Mouse (Mus musculus) intestine, embryonic 14.5 days (tissue): ENCODE results near the gene Pla2g4d. TPM values are rescaled to one million over a fixed set of nuclear protein-coding genes. Genes with fewer than 3 reads are reported as not detected.

Experiments used
- ATAC-seq: fragments of 200-750 bp; cut with Nextera tagmentation; replicated peaks from 2 replicates; pipeline ENCODE4 v1.8.0; 2017; ENCODE audit warnings: low read depth, moderate number of reproducible peaks, moderate TSS enrichment, moderate library complexity; ENCODE audit not compliant: low FRiP score, low TSS enrichment
- DNase-seq: peaks from one replicate; pipeline ENCODE4 v3.0.0-alpha.2; 2018; ENCODE audit warnings: low spot score
- H3K27ac ChIP-seq: fragments of 300-500 bp; sonication (generic); 2 replicates; pipeline ENCODE4 v1.5.1; 2014; ENCODE audit warnings: low read depth, mild to moderate bottlenecking, control low read depth
- H3K27me3 ChIP-seq: fragments of 300-500 bp; sonication (generic); replicated peaks from 2 replicates; pipeline ENCODE4 v1.6.1; 2014; ENCODE audit warnings: low read length, control low read depth; ENCODE audit not compliant: control insufficient read depth, insufficient read depth
- H3K36me3 ChIP-seq: fragments of 300-500 bp; sonication (generic); 2 replicates; pipeline ENCODE4 v1.6.1; 2014; ENCODE audit warnings: low read length, control low read depth; ENCODE audit not compliant: control insufficient read depth, insufficient read depth
- H3K4me1 ChIP-seq: fragments of 300-500 bp; sonication (generic); replicated peaks from 2 replicates; pipeline ENCODE4 v1.6.1; 2014; ENCODE audit warnings: low read length, control low read depth, mixed read lengths; ENCODE audit not compliant: control insufficient read depth, insufficient read depth
- H3K4me2 ChIP-seq: fragments of 300-500 bp; sonication (generic); 2 replicates; pipeline ENCODE4 v1.6.1; 2014; ENCODE audit warnings: low read length
- H3K4me3 ChIP-seq: fragments of 300-500 bp; sonication (generic); 2 replicates; pipeline ENCODE4 v1.5.1; 2014; ENCODE audit warnings: low read depth, low read length, control low read depth, mixed read lengths
- H3K9ac ChIP-seq: fragments of 300-500 bp; sonication (generic); 2 replicates; pipeline ENCODE4 v1.6.1; 2014; ENCODE audit warnings: mild to moderate bottlenecking, low read length
- H3K9me3 ChIP-seq: fragments of 300-500 bp; sonication (generic); 2 replicates; pipeline ENCODE4 v1.6.1; 2016; ENCODE audit warnings: low read length, control low read depth; ENCODE audit not compliant: control insufficient read depth
- WGBS: fragments of 180-500 bp; shearing (Covaris S2); extraction: QIAGEN DNeasy Blood & Tissue Kit; methylation state at CpG from one replicate; pipeline ENCODE4 v1.1.7; 2014; 5-methylcytosine and 5-hydroxymethylcytosine counted together
- polyA plus RNA-seq: library from polyadenylated mRNA; unstranded; fragments of >200 nt; fragmentation: Nextera tagmentation; extraction: Ambion mirVana; gene quantifications from 2 replicates; pipeline ENCODE4 v1.2.1, GENCODE M21; 2014

Gene Pla2g4d
- polyA plus RNA-seq, 1 experiment from 2014 or later: 0.04 TPM

GRCm38 (mm10) chr2:120279961-120280360 lies 9.0 kb downstream of the Pla2g4d start:
- no peak overlapping the region for H3K4me2 ChIP-seq
- 13% methylated on average over 8 of the region's 8 CpGs for WGBS
- ATAC-seq (no peak), DNase-seq (peak; percentile 81)
- H3K9ac ChIP-seq: no peak overlapping the region
- H3K27ac ChIP-seq: no peak overlapping the region
- H3K4me3 ChIP-seq: no peak overlapping the region
- no peaks in the 10 kb centered on the region for H3K36me3 ChIP-seq
- H3K9me3 ChIP-seq: no peaks in the 10 kb centered on the region
- no peaks in the 10 kb centered on the region for H3K4me1 ChIP-seq
- H3K27me3 ChIP-seq: no peaks in the 10 kb centered on the region

DNA sequence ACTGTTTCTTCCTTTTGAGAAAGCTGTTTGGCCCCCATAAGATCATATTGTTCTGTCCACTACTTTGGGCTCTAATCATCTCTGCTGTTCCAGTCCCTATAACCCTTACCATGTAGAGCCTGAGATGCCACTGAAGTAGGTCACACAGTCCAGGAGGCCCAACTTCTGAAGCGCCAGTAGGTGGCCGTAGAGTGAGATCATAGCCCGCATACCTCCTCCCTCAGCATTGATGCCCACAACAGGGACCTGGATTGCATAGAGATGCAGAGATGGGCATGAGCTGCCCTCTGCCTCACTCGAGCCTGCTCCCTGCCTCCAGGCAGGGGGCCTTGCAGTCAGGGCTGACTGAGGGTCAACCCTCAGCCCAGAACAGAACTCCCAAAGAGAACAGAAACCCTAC lies 12.0 kb downstream of the Pla2g4d start:
- Histone ChIP-seq H3K36me3 (no peaks in the 10 kb centered on the region), H3K4me2 (no peak overlapping the region), H3K27ac (no peak overlapping the region), H3K4me3 (no peak overlapping the region), H3K9me3 (no peaks in the 10 kb centered on the region), H3K4me1 (no peaks in the 10 kb centered on the region), H3K9ac (no peak overlapping the region), H3K27me3 (no peaks in the 10 kb centered on the region)
- ATAC-seq: no peak
- WGBS: 77% methylated on average over 4 of the region's 4 CpGs
- no peak for DNase-seq

- Histone ChIP-seq H3K4me1 (no peaks in the 10 kb centered on the region), H3K27me3 (no peaks in the 10 kb centered on the region), H3K9me3 (no peaks in the 10 kb centered on the region), H3K27ac (no peak overlapping the region), H3K9ac (no peak overlapping the region), H3K4me2 (peak overlapping the region; percentile 32), H3K36me3 (no peaks in the 10 kb centered on the region), H3K4me3 (no peak overlapping the region)
- ATAC-seq (peak; percentile 43; the same call in 1 of the 2 replicates), DNase-seq (peak; percentile 72)
- 5% methylated on average over 9 of the region's 9 CpGs for WGBS
These were observed 20.4 kb downstream of the Pla2g4d start for GRCm38 (mm10) chr2:120268635-120269034.

DNA sequence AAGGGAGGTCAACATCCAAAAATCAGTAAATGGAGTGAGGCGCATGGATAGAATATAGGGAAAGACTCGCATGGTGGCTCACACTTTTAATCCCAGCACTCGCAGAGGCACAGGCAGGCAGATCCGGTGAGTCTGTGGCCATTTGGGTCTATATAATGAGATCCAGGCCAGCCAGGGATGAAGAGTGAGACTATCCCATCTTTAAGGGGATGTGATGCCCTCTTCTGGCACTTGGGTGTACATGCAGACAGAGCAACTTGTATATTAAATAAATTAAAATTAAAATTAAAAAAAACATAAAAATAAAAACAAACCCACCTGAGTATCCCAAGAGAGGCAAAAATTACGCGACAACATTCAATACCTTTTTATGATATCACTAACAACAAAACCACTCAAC lies 23.5 kb downstream of the Pla2g4d start:
- Histone ChIP-seq H3K4me2 (no peak overlapping the region), H3K36me3 (no peaks in the 10 kb centered on the region), H3K4me1 (no peaks in the 10 kb centered on the region), H3K9me3 (no peaks in the 10 kb centered on the region), H3K4me3 (no peak overlapping the region), H3K27me3 (no peaks in the 10 kb centered on the region), H3K9ac (no peak overlapping the region), H3K27ac (no peak overlapping the region)
- 77% methylated on average over 6 of the region's 6 CpGs for WGBS
- no peak for DNase-seq
- no peak for ATAC-seq

- no peak overlapping the region for H3K27ac ChIP-seq
- H3K4me1 ChIP-seq: no peaks in the 10 kb centered on the region
- ATAC-seq: no peak
- no peak overlapping the region for H3K4me3 ChIP-seq
- no peaks in the 10 kb centered on the region for H3K36me3 ChIP-seq
- no peak overlapping the region for H3K4me2 ChIP-seq
- no peaks in the 10 kb centered on the region for H3K27me3 ChIP-seq
- 67% methylated on average over 10 of the region's 10 CpGs for WGBS
- DNase-seq: no peak
- H3K9ac ChIP-seq: no peak overlapping the region
- H3K9me3 ChIP-seq: no peaks in the 10 kb centered on the region
These were observed 24.1 kb downstream of the Pla2g4d start for GRCm38 (mm10) chr2:120264858-120265257.

- 26% methylated on average over 1 of the region's 1 CpGs for WGBS
- H3K36me3 ChIP-seq: no peaks in the 10 kb centered on the region
- ATAC-seq (no peak), DNase-seq (no peak)
- H3K4me1 ChIP-seq: no peaks in the 10 kb centered on the region
- no peak overlapping the region for H3K27ac ChIP-seq
- no peak overlapping the region for H3K4me2 ChIP-seq
- H3K9me3 ChIP-seq: no peaks in the 10 kb centered on the region
- H3K4me3 ChIP-seq: no peak overlapping the region
- no peaks in the 10 kb centered on the region for H3K27me3 ChIP-seq
- no peak overlapping the region for H3K9ac ChIP-seq
These were observed 26.1 kb downstream of the Pla2g4d start for GRCm38 (mm10) chr2:120262876-120263275.

GRCm38 (mm10) chr2:120261346-120261745 lies 27.7 kb downstream of the Pla2g4d start:
- Histone ChIP-seq H3K4me1 (no peaks in the 10 kb centered on the region), H3K36me3 (no peaks in the 10 kb centered on the region), H3K27ac (no peak overlapping the region), H3K27me3 (no peaks in the 10 kb centered on the region), H3K4me3 (no peak overlapping the region), H3K9me3 (no peaks in the 10 kb centered on the region), H3K9ac (no peak overlapping the region), H3K4me2 (no peak overlapping the region)
- DNase-seq (no peak), ATAC-seq (no peak)
- WGBS: 81% methylated on average over 3 of the region's 3 CpGs

DNA sequence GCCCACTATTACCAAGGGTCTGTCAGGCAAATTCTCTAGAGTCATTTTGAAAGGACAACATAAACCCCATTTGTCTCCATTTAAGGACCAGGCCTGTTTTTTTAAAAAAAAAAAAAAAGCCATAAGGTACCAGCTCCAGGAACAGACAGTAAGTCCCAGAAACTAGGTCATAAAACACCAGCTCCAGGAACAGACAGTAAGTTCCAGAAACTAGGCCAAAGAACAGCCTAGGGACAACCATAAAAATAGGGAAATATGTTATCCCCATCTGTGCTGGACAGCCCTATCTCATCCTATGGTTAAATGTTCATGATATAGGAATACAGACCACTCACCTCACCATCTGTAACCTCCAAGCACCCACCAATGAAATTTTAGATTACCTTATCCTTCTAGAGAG lies 32.7 kb downstream of the Pla2g4d start:
- Histone ChIP-seq H3K36me3 (no peaks in the 10 kb centered on the region), H3K9me3 (no peaks in the 10 kb centered on the region), H3K4me3 (no peak overlapping the region), H3K9ac (no peak overlapping the region), H3K4me1 (no peaks in the 10 kb centered on the region), H3K27ac (no peak overlapping the region), H3K27me3 (no peaks in the 10 kb centered on the region), H3K4me2 (no peak overlapping the region)
- ATAC-seq: no peak
- DNase-seq: no peak

GRCm38 (mm10) chr2:120252644-120253043 lies 36.4 kb downstream of the Pla2g4d start:
- no peak overlapping the region for H3K9ac ChIP-seq
- WGBS: 91% methylated on average over 6 of the region's 6 CpGs
- no peaks in the 10 kb centered on the region for H3K9me3 ChIP-seq
- no peak overlapping the region for H3K4me3 ChIP-seq
- no peak overlapping the region for H3K4me2 ChIP-seq
- H3K27ac ChIP-seq: no peak overlapping the region
- no peaks in the 10 kb centered on the region for H3K4me1 ChIP-seq
- H3K36me3 ChIP-seq: no peaks in the 10 kb centered on the region
- ATAC-seq (no peak), DNase-seq (no peak)
- no peaks in the 10 kb centered on the region for H3K27me3 ChIP-seq
